Mouse (Mus musculus) cerebellum, postnatal 36 days (tissue): ENCODE data around the gene Mkrn3.

ENCODE experiments used
- DNase-seq, 2 experiments: peaks; one replicate each; pipeline ENCODE4 v3.0.0; 2021 to 2022; ENCODE audit warnings: mixed read lengths in 2 of 2

The Mkrn3 gene

DNA sequence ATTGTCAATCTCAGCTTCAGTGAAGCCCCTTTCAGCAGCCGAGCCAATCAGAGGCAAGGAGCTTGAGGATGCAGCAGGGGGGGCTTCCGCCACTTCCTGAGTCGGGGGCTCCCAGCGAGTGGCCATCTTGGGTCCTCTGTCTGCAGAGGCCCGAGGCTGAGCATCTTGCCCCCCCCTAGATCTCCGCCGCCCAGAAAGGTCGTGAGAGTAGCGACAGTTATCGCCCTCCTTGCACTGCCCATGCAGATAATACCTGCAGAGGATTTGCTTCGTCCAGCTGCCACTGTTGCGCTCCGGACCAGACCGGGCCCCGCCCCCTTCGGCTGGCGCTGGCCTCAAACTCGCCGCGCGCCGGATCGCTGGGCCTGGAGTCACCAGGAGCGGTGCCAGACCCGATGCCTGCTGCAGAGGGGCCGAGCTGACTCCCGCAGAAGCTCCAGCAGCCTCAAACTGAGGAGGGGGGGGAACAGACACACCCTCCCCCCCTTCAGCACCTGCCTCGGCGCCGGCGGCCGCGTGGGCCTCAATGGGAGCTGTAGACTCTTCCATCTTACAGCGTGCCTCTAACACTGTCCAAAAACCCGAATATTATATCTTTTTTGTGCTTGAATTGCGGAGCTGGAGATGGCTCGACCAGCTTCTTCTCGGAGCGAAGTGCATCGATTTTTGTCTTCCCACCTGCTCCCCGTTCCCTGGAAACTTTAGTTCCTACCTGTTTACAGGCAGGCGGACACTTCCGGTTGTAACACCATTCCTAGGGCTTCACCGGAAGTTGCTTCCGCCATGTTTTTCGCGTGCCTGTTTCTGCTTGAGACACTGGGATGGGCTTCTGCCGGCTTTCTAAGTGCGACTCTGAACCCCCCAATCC lies at the start of gene Mkrn3:
Mkrn3 (minus strand) TSS at position 647 of the 868 bp plus-strand sequence.
- peak; percentile 77 to 86 for DNase-seq

- DNase-seq: peak; percentile 12 to 13
Measured at GRCm38 (mm10) chr7:62463878-62464755, 44.2 kb upstream of the Mkrn3 start, which contains the start of gene Peg12. Gene Peg12, minus strand, starts transcription at chr7:62464510.

- peak; percentile 2 for DNase-seq
Measured at GRCm38 (mm10) chr7:62463007-62463877, 43.3 kb upstream of the Mkrn3 start.

GRCm38 (mm10) chr7:62462229-62463006 lies 42.5 kb upstream of the Mkrn3 start:
- DNase-seq: no peak

- DNase-seq: no peak
Measured at GRCm38 (mm10) chr7:62452353-62452752, 32.4 kb upstream of the Mkrn3 start.

DNA sequence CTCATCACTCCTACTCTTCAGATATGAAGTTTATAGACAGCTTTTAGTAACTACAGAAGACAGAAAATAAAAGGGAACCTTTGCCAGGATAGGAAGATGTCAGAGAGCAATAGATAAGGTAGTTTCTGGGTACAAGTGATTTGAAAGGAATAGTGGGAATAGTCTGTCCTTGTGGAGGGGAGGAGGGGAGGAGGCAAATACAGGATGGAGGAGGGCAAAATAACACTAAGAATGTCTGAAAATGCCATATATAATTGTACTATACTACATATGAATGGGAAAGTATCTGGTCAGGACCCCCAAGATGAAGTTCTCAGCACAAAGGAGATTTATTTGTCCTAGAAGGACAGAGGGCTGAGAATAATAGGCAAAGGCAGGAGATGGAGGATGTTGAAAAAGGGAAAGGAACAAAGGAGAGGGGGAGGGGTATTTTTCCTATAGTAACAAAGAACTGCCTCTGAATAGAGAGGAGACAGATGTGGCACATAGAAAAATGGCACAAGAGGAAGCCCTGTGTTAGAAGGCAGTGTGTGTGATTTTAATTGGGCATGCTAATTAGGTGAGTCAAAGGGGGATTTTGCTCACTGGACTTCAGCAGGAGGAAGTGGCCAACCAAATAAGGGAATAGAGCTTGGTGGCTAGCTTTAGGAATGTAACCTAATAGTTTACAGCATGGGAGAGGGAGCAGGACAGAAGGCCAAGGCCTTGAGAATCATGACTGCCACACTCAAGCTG lies 25.7 kb upstream of the Mkrn3 start:
- no peak for DNase-seq

DNA sequence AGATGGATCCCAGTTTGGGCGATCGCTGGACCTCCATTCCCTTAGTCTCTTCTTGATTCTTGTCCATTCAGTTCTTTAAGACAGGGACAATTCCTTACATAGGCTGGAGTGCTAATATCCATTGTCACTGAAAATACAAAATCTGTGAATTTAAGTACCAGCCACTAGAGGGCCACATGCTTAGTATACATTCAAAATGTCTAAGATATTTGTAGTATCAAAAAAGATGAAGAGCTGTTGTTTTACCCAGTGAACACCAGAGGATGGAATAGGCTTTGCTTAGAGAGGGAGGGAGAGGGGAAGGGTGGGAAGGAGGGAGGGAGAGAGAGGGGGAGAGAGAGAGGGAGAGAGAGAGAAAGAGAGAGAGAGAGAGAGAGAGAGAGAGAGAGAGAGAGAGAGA lies 16.5 kb upstream of the Mkrn3 start:
- no peak for DNase-seq

GRCm38 (mm10) chr7:62433243-62433642 lies 13.3 kb upstream of the Mkrn3 start:
- no peak for DNase-seq

- peak; percentile 16 to 20 for DNase-seq
Measured at GRCm38 (mm10) chr7:62428337-62428736, 8.4 kb upstream of the Mkrn3 start.

DNA sequence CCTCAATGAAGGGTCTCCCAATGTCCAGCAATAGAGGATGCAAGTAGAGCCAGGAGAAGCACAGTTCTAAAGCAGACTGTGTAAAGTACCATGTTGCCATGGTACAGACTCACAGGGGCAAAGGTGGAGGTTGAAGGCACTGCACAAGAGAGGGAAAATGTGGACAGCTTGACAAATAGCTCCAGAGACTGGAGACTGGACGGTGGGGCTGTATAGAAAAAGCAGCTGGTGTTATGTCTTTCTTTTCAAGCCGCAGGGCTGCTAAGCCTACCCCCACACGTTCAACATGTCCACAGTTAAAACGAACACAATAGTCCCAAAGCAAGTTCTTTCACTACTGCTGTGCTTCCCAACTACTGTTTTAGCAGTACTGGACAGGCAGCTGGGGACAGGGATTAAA lies 3.3 kb upstream of the Mkrn3 start:
- no peak for DNase-seq

GRCm38 (mm10) chr7:62420566-62420965 lies 627 bp upstream of the Mkrn3 start:
- peak in 1 of 2 experiments; percentile 1 for DNase-seq

DNA sequence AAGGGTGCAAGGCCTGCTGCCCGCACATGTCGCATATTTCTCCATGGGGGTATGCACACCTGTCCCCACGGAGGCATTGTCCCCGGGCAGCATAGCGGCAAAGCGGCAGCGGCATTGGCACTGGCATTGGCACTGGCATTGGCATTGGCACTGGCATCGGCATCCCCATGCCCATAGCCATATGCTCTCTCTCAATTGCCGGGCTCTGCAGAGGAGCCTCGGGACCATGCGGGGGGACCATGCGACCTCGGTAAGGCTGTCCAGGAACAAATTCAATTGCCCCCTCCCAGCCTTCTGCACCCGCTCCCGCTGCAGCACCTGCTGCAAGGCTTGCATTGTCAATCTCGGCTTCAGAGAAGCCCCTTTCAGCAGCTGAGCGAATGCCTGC lies 840 bp downstream of the Mkrn3 start:
- DNase-seq: peak; percentile 10

- DNase-seq: peak; percentile 2 to 3
Measured at GRCm38 (mm10) chr7:62418346-62418745, 1.6 kb downstream of the Mkrn3 start.

GRCm38 (mm10) chr7:62416173-62416572 lies 3.8 kb downstream of the Mkrn3 start:
- DNase-seq: no peak

DNA sequence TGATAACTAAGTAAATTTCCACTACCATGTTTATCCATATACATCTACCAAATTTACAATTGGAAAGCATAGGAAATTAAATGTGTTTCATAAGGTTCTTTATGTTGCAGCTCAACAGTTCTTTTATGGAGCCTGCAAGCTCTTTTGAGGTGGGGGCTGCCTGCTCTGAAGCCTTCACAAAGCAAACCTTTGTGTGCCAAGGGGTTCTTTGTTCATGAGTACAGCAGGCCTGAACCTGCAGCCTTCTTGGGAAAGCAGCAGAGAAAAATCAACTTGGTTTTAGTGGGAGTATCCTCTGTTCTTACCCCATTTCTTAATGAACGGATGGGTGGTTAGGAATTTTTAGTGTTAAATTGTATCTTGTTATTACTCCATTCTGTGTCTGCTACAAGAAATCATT lies 4.7 kb downstream of the Mkrn3 start:
- DNase-seq: no peak

GRCm38 (mm10) chr7:62407803-62408202 lies 12.1 kb downstream of the Mkrn3 start:
- DNase-seq: no peak

DNA sequence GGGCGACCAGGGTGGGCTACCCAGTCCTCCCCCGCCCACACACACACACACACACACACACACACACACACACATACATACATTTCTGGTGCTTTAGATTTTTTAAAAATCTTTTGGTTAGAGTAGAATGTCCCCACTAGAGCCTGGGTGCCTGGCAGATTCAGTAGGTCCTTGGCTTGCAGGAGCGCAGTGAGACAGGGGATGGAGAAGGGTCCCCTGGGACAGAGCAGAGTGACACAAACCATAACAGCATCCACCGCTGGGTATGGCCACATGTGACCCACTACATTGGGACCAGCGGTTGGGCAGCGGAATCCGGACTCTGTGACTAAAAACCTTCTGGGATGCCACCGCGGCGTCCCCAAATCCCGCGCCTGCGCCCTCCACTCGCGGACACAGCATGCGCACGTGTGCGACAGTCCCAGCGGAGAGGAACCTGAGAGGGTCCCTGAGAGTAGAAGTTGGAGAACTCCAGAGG lies 13.3 kb downstream of the Mkrn3 start:
- peak in 1 of 2 experiments; percentile 2 for DNase-seq

GRCm38 (mm10) chr7:62392202-62392601 lies 27.7 kb downstream of the Mkrn3 start:
- DNase-seq: no peak

DNA sequence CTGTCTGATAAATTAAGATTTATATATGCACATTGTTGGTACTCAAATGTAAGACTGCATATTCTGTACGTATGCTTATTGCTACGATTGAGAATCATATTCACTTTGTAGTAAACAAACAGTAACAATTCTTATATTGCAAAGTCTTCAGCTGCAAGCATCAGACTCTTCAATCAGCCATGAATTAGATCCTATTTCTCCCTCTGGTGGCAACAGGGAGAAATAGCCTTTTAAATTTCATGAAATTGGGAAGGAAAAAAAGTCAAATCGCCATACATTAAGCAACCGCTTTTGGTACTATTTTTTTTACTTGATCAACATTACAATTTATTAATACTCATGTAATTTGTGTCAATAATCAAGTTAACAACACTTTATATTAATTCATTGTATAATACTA lies 31.6 kb downstream of the Mkrn3 start:
- no peak for DNase-seq

DNA sequence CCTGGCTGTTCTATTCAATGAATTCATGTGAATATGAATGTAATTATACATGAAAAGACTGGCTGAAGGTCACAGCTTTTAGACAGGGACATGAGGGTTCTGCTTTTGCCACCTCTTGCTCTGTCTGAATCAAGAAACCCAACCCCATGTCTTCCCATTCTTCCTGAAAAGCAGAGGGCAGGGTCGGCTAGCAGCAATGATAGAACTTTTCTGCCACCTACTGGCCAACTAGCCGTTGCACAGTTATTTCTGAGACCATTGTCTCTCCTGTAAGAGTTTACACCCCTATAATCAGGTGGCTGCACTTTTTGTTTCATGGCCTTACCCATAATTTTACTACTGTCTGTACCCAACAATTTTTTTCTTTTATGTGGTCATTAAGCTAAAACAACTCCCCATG lies 37.5 kb downstream of the Mkrn3 start:
- DNase-seq: peak; percentile 24 to 43

GRCm38 (mm10) chr7:62378529-62378928 lies 41.4 kb downstream of the Mkrn3 start:
- DNase-seq: no peak
